Mouse (Mus musculus) C2C12 (cell line): ENCODE measurements around the gene Mr1. TPM values are rescaled to one million over a fixed set of nuclear protein-coding genes. Genes with fewer than 3 reads are reported as not detected.

Experiments
- H3K27me3 ChIP-seq: one replicate; pipeline ENCODE4 v1.6.1; 2011; ENCODE audit not compliant: control insufficient read depth, insufficient read depth, insufficient read length
- H3K36me3 ChIP-seq: one replicate; pipeline ENCODE4 v1.6.1; 2011; ENCODE audit not compliant: control insufficient read depth, insufficient read depth
- H3K4me3 ChIP-seq: one replicate; pipeline ENCODE4 v1.5.1; 2011; ENCODE audit warnings: mild to moderate bottlenecking, control low read depth; ENCODE audit not compliant: poor library complexity, insufficient read depth, severe bottlenecking
- H3K79me2 ChIP-seq: one replicate; pipeline ENCODE4 v1.6.1; 2011; ENCODE audit not compliant: control insufficient read depth, insufficient read depth
- H3K79me3 ChIP-seq: one replicate; pipeline ENCODE4 v1.6.1; 2011; ENCODE audit warnings: low read depth, control low read depth
- H3ac ChIP-seq: one replicate; pipeline ENCODE3; 2011; ENCODE audit warnings: low read depth; ENCODE audit not compliant: control insufficient read depth, insufficient read length
- CEBPB ChIP-seq: IDR thresholded peaks from one replicate; pipeline ENCODE4 v1.6.1; 2011; ENCODE audit warnings: low read depth, mild to moderate bottlenecking, control low read depth, moderate library complexity
- CTCF ChIP-seq: IDR thresholded peaks from one replicate; pipeline ENCODE4 v1.5.1; 2011; ENCODE audit not compliant: control insufficient read depth, insufficient read depth, insufficient read length
- FOSL1 ChIP-seq: IDR thresholded peaks from one replicate; pipeline ENCODE4 v1.8.0; 2011; ENCODE audit warnings: mild to moderate bottlenecking, low read length; ENCODE audit not compliant: poor library complexity, insufficient read depth, severe bottlenecking
- MAX ChIP-seq: IDR thresholded peaks from one replicate; pipeline ENCODE4 v1.6.1; 2011; ENCODE audit warnings: mild to moderate bottlenecking, control low read depth
- MYOD1 ChIP-seq: IDR thresholded peaks from one replicate; pipeline ENCODE4 v1.6.1; 2011; ENCODE audit warnings: low read depth; ENCODE audit not compliant: control insufficient read depth, insufficient read length
- MYOG ChIP-seq: IDR thresholded peaks from one replicate; pipeline ENCODE4 v1.6.1; 2011; ENCODE audit not compliant: control insufficient read depth, insufficient read length; ENCODE audit errors: extremely low read depth
- USF1 ChIP-seq: IDR thresholded peaks from one replicate; pipeline ENCODE4 v1.6.1; 2011; ENCODE audit warnings: low read depth, mild to moderate bottlenecking, control low read depth, moderate library complexity
- polyA plus RNA-seq: library from polyadenylated mRNA; unstranded; fragments of >200 nt; fragmentation: generic; extraction: Trizol; gene quantifications from one replicate; pipeline ENCODE4 v1.2.1, GENCODE M21; 2012; ENCODE audit warnings: missing spikeins

The Mr1 gene
- polyA plus RNA-seq, 1 experiment: 1.1 TPM

DNA sequence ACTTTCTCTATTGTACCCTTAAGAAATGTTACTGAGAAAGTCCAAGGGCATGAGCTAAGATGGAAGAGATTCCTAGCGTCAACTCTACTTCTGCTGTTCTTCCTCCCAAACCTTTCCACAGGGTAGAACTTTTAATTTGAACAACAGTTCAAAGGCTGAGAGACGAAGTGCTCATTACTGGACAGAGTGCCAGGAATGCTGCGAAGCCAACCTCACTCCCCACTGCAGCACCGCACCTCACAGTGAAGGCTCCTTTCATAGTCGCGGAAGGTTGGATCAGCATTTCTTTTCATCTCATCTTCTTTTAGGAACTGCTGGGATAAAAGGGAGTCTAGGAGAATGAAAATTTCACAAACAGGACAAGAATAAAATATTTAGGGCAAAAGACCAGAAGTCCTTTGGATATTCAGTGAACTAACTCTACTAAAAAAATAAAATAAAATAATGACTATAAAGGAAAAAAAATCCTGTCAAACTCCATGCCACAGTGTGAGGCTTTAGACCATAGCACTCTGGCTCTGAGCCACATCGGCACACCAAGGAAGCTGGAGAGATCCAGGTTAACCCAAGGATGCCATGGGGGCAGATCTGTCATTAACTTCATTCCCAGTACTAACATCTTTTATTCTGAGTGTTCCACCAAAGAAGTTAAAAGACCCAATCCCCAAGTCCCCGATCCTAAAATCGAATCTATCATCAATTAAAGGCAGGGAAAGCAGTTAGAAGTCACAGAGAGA, 52.5 kb downstream of the Mr1 start:
- Histone ChIP-seq H3K79me3 (peaks cover 32% of the 10 kb centered on the region), H3K27me3 (no peaks in the 10 kb centered on the region), H3K36me3 (peaks cover 13% of the 10 kb centered on the region), H3ac (no peak overlapping the region), H3K79me2 (peaks cover 41% of the 10 kb centered on the region), H3K4me3 (no peak overlapping the region)
- TF ChIP-seq CTCF (no peak), MYOD1 (no peak), CEBPB (no peak), MYOG (no peak), FOSL1 (no peak)

GRCm38 (mm10) chr1:155093145-155093791, 53.3 kb downstream of the Mr1 start:
- Histone ChIP-seq H3K4me3 (no peak overlapping the region), H3K36me3 (peaks cover 13% of the 10 kb centered on the region), H3K79me3 (peaks cover 25% of the 10 kb centered on the region), H3K79me2 (peaks cover 32% of the 10 kb centered on the region), H3ac (peak overlapping the region; percentile 56), H3K27me3 (no peaks in the 10 kb centered on the region)
- TF ChIP-seq MAX: peak; percentile 43
- TF ChIP-seq MYOG: no peak
- TF ChIP-seq USF1: no peak
- TF ChIP-seq MYOD1: no peak
- TF ChIP-seq FOSL1: no peak
- TF ChIP-seq CEBPB: no peak
- no peak for TF ChIP-seq CTCF

DNA sequence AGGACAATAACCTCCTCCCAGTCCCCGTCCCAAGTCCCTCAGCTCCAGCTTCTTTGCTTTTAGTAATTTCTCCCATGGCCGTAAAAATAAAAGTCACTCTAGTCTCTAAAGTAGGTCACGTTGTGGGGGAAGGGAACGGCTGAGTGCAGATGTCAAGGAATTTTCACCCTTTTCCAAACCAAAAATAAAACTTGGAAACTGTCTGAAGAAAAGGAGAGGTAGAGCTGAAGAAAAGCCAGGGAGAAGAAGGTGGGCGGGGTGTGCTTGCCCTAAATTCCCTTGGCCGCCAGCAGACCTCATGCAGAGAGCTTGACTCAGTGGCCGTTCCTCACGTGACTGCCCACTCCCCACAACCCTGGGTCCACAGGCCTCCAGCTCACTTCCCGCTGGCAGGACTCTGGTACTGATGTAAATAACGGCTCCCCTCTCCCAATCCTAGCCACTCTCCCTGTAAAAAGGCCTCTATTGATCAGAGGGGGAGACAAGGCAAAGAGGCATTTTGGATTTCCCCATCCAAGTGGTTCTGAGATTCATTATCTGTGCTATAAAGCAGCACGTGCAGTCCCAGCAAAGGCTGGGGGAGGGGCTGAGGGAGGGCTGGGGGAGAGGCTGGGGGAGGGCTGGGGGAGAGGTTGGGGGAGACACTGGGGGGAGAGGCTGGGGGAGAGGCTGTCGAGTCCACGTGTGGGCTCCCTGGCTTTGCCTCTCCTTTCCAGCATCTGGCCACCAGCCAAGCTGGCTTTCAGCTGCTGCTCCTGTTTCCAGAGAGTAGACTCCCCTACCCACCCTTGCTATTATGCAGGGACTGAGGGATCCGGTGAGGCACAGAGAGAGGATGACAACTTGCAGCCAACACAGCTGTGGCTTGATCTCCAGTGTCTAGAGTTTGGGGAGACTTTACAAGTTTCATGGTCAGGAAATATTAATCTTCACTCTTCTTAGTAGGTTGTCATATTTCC, 54.5 kb downstream of the Mr1 start:
- Histone ChIP-seq H3K27me3 (no peaks in the 10 kb centered on the region), H3K4me3 (no peak overlapping the region), H3K36me3 (peaks cover 5% of the 10 kb centered on the region), H3ac (peak overlapping the region; percentile 8), H3K79me2 (peaks cover 21% of the 10 kb centered on the region), H3K79me3 (peaks cover 13% of the 10 kb centered on the region)
- TF ChIP-seq CEBPB (no peak), USF1 (peak; percentile 96)

DNA sequence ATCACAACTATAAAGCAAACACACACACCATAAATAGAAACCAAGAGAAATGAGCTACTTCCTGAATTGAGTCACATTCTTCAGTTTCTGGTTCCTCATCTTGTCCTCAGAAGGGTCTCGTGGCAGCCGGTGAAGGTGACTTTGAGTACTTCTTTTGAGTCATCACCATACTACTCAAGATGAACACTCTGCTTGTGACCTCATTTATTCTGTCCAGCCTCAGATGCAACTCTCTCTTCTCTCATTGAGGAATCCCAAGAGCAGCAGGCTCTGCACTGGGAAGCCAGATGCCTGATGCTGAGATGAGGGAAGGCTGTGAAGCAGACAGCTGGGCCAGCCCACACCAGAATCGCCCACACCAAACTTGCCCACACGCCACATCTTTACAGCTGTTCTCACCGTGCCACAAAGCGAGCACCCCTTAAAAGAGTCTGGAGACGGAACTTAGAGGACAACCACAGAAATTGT, 55.2 kb downstream of the Mr1 start:
- peaks cover 4% of the 10 kb centered on the region for H3K36me3 ChIP-seq
- peak overlapping the region; percentile 8 for H3ac ChIP-seq
- H3K79me3 ChIP-seq: peaks cover 6% of the 10 kb centered on the region
- no peaks in the 10 kb centered on the region for H3K27me3 ChIP-seq
- peaks cover 14% of the 10 kb centered on the region for H3K79me2 ChIP-seq
- TF ChIP-seq FOSL1 (no peak), MYOG (no peak), MYOD1 (no peak), CTCF (no peak), USF1 (no peak), MAX (no peak), CEBPB (no peak)
- no peak overlapping the region for H3K4me3 ChIP-seq

GRCm38 (mm10) chr1:155090736-155091135, 55.9 kb downstream of the Mr1 start:
- H3K4me3 ChIP-seq: no peak overlapping the region
- peaks cover 1% of the 10 kb centered on the region for H3K36me3 ChIP-seq
- H3K79me3 ChIP-seq: peaks cover under 1% of the 10 kb centered on the region
- H3ac ChIP-seq: no peak overlapping the region
- peaks cover 7% of the 10 kb centered on the region for H3K79me2 ChIP-seq
- no peaks in the 10 kb centered on the region for H3K27me3 ChIP-seq
- TF ChIP-seq USF1: no peak
- TF ChIP-seq FOSL1: no peak
- TF ChIP-seq CEBPB: no peak
- TF ChIP-seq MAX: no peak
- no peak for TF ChIP-seq CTCF
- no peak for TF ChIP-seq MYOG
- no peak for TF ChIP-seq MYOD1
